Mouse (Mus musculus): ENCODE data around the gene Ccnc.

The Ccnc gene

GRCm38 (mm10) chr4:21727615-21728165, at the start of gene Ccnc:
Ccnc (plus strand) TSS chr4:21727701.
- DNase-seq (ENCODE audit: low spot score), result peak; percentile 91

GRCm38 (mm10) chr4:21678101-21678974, 49.2 kb upstream of the Ccnc start:
- DNase-seq (ENCODE audit: low spot score), result no peak

GRCm38 (mm10) chr4:21678975-21679623, 48.4 kb upstream of the Ccnc start:
- DNase-seq (ENCODE audit: low spot score), result peak; percentile 35

- no peak for DNase-seq (ENCODE audit: low spot score)
Observed at GRCm38 (mm10) chr4:21679624-21680480, 47.6 kb upstream of the Ccnc start.

GRCm38 (mm10) chr4:21680971-21681370, 46.5 kb upstream of the Ccnc start:
- DNase-seq (ENCODE audit: low spot score), result no peak

- no peak for DNase-seq (ENCODE audit: low spot score)
Observed at GRCm38 (mm10) chr4:21682421-21683150, 44.9 kb upstream of the Ccnc start.

- DNase-seq (ENCODE audit: low spot score), result no peak
Observed at GRCm38 (mm10) chr4:21684341-21684970, 43.0 kb upstream of the Ccnc start.

- no peak for DNase-seq (ENCODE audit: low spot score)
Observed at GRCm38 (mm10) chr4:21685595-21686091, 41.9 kb upstream of the Ccnc start, which contains the start of gene Prdm13. Prdm13 (minus strand) TSS chr4:21685963.

GRCm38 (mm10) chr4:21686416-21686815, 41.1 kb upstream of the Ccnc start:
- DNase-seq (ENCODE audit: low spot score), result no peak

- DNase-seq (ENCODE audit: low spot score), result no peak
Observed at GRCm38 (mm10) chr4:21686934-21687333, 40.6 kb upstream of the Ccnc start.

- DNase-seq (ENCODE audit: low spot score), result peak; percentile 23
Observed at GRCm38 (mm10) chr4:21687783-21688702, 39.5 kb upstream of the Ccnc start.

- peak; percentile 33 for DNase-seq (ENCODE audit: low spot score)
Observed at GRCm38 (mm10) chr4:21688703-21689200, 38.7 kb upstream of the Ccnc start.

GRCm38 (mm10) chr4:21689492-21689941, 38.0 kb upstream of the Ccnc start:
- no peak for DNase-seq (ENCODE audit: low spot score)

GRCm38 (mm10) chr4:21690221-21690620, 37.3 kb upstream of the Ccnc start:
- no peak for DNase-seq (ENCODE audit: low spot score)

- DNase-seq (ENCODE audit: low spot score), result peak; percentile 36
Observed at GRCm38 (mm10) chr4:21695638-21696254, 31.8 kb upstream of the Ccnc start.

GRCm38 (mm10) chr4:21705046-21705445, 22.5 kb upstream of the Ccnc start:
- DNase-seq (ENCODE audit: low spot score), result no peak

GRCm38 (mm10) chr4:21712147-21712546, 15.4 kb upstream of the Ccnc start:
- DNase-seq (ENCODE audit: low spot score), result peak; percentile 85

- DNase-seq (ENCODE audit: low spot score), result no peak
Observed at GRCm38 (mm10) chr4:21722752-21723334, 4.7 kb upstream of the Ccnc start.

Data from ovary, postnatal 36 days (tissue).